Mouse (Mus musculus): ENCODE measurements at regions not wholly inside any gene's neighbourhood (a gene's known extent, or its start where the extent isn't known, plus 50 kb on each side); places are given as distances from the start of the nearest gene placed in this dataset.

DNA sequence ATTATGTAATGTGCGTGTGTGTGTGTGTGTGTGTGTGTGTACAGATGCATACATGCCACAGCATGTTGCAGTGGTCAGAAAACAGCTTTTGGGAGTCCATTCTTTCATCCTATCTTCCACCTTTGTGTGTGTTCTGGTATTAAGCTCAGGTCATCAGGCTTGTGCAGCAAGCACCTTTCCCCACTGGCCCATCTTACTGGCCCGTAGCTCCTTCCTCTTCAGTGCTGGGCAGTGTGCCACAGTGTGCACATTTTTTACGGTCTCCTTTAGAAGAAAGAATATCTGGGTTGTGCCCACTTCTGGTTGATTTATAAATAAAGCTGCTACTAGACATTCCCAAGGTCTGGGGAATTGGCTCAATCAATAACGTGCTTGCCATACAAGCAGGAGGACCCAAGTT is 105.0 kb downstream of the Inhbb start:
- WGBS, result 84% methylated on average over 4 of the region's 4 CpGs

DNA sequence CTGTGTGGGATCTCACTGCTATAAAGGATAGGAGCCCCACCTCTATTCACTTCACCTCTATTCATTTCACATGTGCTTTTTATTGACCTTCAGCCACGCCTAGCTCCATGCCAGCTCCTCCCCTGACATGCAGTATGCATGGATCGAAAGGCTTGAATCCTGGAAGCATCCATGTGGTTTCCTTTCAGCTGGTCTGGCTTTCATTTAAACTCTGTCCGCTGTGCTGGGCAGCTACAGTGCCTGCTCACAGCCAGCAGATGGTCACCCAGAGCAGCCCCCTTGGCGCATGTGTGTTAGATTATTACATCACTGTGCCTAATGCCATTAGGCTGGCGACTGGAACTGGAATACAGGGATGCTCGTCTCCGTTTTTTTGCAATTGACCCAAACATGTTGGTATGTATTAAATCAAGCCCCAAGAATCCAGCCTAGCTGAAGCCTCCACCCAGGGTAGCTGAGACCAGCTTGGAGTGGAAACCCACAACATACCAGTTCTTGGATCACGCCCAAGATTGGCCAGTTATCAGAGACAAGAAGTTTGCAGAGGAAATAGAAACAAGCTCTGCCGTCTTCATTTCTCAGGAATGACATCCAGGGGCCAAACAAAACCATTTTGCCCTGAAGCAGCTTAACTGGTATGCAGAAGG is 113.2 kb downstream of the Inhbb start:
- H3K9me3 ChIP-seq (ENCODE audit: low read length), result no peaks in the 10 kb centered on the region
- H3K4me3 ChIP-seq (ENCODE audit: low read length), result no peak overlapping the region
- no peak overlapping the region for H3K9ac ChIP-seq (replicated peaks; ENCODE audit: low read length)
- no peak for ATAC-seq (ENCODE audit: low FRiP score, low TSS enrichment)
- H3K4me2 ChIP-seq (replicated peaks; ENCODE audit: low read depth, low read length), result no peak overlapping the region
- H3K27me3 ChIP-seq (ENCODE audit: insufficient read depth, low read length), result no peaks in the 10 kb centered on the region
- H3K36me3 ChIP-seq (ENCODE audit: insufficient read depth, low read length), result no peaks in the 10 kb centered on the region
- no peak overlapping the region for H3K27ac ChIP-seq (ENCODE audit: low read length)
- WGBS, result 73% methylated on average over 9 of the region's 9 CpGs
- no peaks in the 10 kb centered on the region for H3K4me1 ChIP-seq (ENCODE audit: insufficient read depth, low read length)

More for the DNA sequence above, 105.0 kb downstream of the Inhbb start:
- no peak overlapping the region for H3K9ac ChIP-seq (replicated peaks; ENCODE audit: low read length)
- H3K4me1 ChIP-seq (ENCODE audit: insufficient read depth, low read length), result 0 out of 2 replicates have a peak, but pooled peaks cover 3% of the 10 kb centered on the region
- no peaks in the 10 kb centered on the region for H3K36me3 ChIP-seq (ENCODE audit: insufficient read depth, low read length)
- no peak for ATAC-seq (ENCODE audit: low FRiP score, low TSS enrichment)
- H3K27ac ChIP-seq (ENCODE audit: low read length), result no peak overlapping the region
- no peaks in the 10 kb centered on the region for H3K27me3 ChIP-seq (ENCODE audit: insufficient read depth, low read length)
- no peaks in the 10 kb centered on the region for H3K9me3 ChIP-seq (ENCODE audit: low read length)
- no peak overlapping the region for H3K4me3 ChIP-seq (ENCODE audit: low read length)
- H3K4me2 ChIP-seq (replicated peaks; ENCODE audit: low read depth, low read length), result no peak overlapping the region

DNA sequence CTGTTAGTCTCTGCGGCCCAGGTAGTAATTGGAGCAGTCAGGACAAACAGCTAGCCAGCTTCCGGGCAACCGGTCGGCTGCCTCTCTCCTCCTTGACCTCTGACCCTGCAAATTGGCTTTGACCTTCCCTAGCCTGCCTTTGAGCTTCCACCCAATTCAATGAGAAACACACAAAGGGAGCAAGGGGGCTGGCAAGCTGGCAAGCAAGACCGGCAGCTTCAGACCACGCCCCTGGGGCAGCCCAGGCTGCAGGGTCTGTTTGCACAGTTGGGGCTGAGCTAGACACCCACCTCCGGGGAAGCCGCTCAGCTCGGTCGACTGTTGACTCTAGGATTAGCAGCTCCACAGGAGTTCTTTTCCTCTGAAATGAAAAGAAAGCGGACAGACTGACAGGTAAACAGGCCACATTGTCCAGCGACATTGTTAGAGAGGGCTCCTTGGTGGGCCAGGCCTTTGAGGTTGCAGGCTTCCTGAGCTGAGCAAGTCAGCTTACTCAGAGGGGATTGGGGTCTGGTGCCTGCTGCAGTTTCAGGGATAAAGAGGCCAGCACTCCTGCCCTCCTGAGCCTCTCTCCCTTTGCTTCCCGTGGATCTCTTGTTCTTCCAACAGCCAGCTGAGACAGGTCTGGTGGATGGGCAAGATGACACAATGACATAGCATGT is 116.6 kb downstream of the Inhbb start:
- no peaks in the 10 kb centered on the region for H3K36me3 ChIP-seq (ENCODE audit: insufficient read depth, low read length)
- H3K4me2 ChIP-seq (replicated peaks; ENCODE audit: low read depth, low read length), result no peak overlapping the region
- no peak overlapping the region for H3K4me3 ChIP-seq (ENCODE audit: low read length)
- H3K9me3 ChIP-seq (ENCODE audit: low read length), result no peaks in the 10 kb centered on the region
- H3K27ac ChIP-seq (ENCODE audit: low read length), result no peak overlapping the region
- ATAC-seq (ENCODE audit: low FRiP score, low TSS enrichment), result no peak
- peaks cover 4% of the 10 kb centered on the region; the same call in 1 of the 2 replicates for H3K4me1 ChIP-seq (ENCODE audit: insufficient read depth, low read length)
- no peaks in the 10 kb centered on the region for H3K27me3 ChIP-seq (ENCODE audit: insufficient read depth, low read length)
- H3K9ac ChIP-seq (replicated peaks; ENCODE audit: low read length), result no peak overlapping the region
- 21% methylated on average over 13 of the region's 13 CpGs for WGBS

DNA sequence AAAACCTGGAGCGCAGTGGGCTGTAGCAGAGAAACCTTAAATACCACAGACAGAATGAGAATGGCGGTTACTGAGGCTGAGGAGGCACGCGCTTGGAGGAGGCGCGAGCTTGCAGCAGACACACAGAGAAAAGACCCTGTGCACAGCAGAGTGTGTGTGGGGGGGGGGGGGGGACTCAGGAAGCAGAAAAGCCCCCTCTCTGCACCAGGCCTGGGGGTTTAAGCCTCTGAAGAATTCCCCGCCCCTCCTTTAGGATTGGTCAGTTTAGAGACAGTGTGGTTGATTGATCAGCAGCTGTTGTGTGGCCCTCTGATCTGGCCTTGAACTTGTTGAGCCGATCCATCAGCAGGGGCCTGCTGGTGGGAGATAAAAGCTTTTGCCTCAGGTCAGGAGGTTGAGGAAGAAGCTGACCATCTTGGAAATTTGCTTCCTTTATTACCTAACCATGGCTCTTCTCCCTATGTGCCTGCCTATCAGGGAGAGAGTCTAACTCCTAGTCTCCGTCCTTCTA is 117.5 kb downstream of the Inhbb start:
- 45% methylated on average over 9 of the region's 9 CpGs for WGBS
- Histone ChIP-seq H3K36me3 (ENCODE audit: insufficient read depth, low read length) (no peaks in the 10 kb centered on the region), H3K4me1 (ENCODE audit: insufficient read depth, low read length) (peaks cover 4% of the 10 kb centered on the region; the same call in 1 of the 2 replicates), H3K27ac (ENCODE audit: low read length) (no peak overlapping the region), H3K4me2 (replicated peaks; ENCODE audit: low read depth, low read length) (no peak overlapping the region), H3K27me3 (ENCODE audit: insufficient read depth, low read length) (no peaks in the 10 kb centered on the region), H3K9ac (replicated peaks; ENCODE audit: low read length) (no peak overlapping the region), H3K9me3 (ENCODE audit: low read length) (no peaks in the 10 kb centered on the region), H3K4me3 (ENCODE audit: low read length) (no peak overlapping the region)
- no peak for ATAC-seq (ENCODE audit: low FRiP score, low TSS enrichment)

DNA sequence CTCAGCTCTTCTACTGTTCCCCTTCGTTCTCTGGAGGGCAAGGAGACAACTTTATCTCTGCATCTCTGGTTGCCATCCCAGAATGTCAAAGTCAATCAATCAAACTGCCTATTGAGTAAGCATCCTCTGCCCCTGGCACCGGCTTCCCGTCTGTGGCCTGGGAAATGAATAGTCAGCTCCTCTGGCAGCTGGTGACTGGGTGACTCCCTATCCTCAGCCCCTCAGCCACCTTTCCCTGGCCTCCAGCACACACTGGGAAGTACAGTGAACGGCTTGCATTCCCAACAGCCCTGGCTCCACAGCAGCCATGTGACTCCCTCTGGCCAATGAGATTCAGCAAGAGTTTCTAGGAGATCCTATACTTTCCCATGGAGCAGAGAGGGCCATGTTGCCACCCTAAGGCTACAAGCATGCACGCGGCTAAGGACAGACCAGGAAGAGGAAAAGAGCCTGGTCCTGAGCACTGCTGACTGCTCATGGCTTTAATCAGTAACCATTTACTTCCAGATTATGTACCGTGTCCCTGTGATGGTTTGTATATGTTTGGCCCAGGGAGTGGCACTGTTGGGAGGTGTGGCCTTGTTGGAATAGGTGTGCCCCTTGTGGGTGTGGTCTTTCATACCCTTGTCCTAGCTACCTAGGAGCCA is 119.6 kb downstream of the Inhbb start:
- Histone ChIP-seq H3K4me3 (ENCODE audit: low read length) (no peak overlapping the region), H3K36me3 (ENCODE audit: insufficient read depth, low read length) (no peaks in the 10 kb centered on the region), H3K4me1 (ENCODE audit: insufficient read depth, low read length) (peaks cover 4% of the 10 kb centered on the region; the same call in 1 of the 2 replicates), H3K27me3 (ENCODE audit: insufficient read depth, low read length) (no peaks in the 10 kb centered on the region), H3K4me2 (replicated peaks; ENCODE audit: low read depth, low read length) (no peak overlapping the region), H3K9me3 (ENCODE audit: low read length) (no peaks in the 10 kb centered on the region), H3K27ac (ENCODE audit: low read length) (no peak overlapping the region), H3K9ac (replicated peaks; ENCODE audit: low read length) (no peak overlapping the region)
- 47% methylated on average over 7 of the region's 7 CpGs for WGBS
- ATAC-seq (ENCODE audit: low FRiP score, low TSS enrichment), result peak; percentile 69

DNA sequence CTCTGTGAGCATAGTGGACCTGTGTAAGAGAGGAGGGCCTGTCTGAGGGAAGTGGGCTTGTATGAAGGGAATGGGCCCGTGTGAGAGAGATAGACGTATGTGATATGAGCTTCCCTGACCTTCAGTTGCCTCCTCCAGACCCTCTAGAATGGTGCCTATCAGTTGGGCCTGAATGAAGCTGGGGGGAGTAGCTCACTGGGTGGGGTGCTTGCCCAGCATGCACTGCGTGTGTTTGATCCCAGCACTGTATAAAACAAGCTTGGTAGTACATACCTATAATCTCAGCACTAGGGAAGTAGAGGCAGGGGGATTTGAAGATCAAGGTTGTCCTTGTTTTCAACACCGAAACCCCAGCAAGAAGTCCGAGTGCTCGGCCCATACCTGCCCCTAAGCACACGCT is 120.1 kb downstream of the Inhbb start:
- WGBS, result 83% methylated on average over 7 of the region's 7 CpGs
- Histone ChIP-seq H3K9ac (replicated peaks; ENCODE audit: low read length) (no peak overlapping the region), H3K4me1 (ENCODE audit: insufficient read depth, low read length) (peaks cover 4% of the 10 kb centered on the region; the same call in 1 of the 2 replicates), H3K9me3 (ENCODE audit: low read length) (no peaks in the 10 kb centered on the region), H3K36me3 (ENCODE audit: insufficient read depth, low read length) (no peaks in the 10 kb centered on the region), H3K27ac (ENCODE audit: low read length) (no peak overlapping the region), H3K4me3 (ENCODE audit: low read length) (no peak overlapping the region), H3K27me3 (ENCODE audit: insufficient read depth, low read length) (no peaks in the 10 kb centered on the region), H3K4me2 (replicated peaks; ENCODE audit: low read depth, low read length) (no peak overlapping the region)
- no peak for ATAC-seq (ENCODE audit: low FRiP score, low TSS enrichment)

DNA sequence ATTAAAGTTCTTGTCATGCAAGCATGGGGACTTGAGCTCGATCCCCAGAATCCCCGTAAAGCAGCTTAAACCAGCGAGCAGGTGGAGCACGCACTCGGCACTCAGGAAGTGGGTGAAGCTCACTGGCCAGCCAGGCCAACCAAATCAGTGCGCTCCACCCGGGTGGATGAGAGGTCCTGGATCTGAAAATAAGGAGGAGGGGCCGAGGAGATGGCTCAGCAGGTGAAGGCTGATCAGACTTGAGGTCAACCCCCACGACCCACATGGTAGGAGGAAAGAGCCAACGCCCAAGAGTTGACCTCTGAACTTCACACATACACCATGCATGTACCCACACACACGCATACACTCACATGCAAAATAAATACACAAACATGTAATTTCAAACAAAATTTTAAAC is 120.8 kb downstream of the Inhbb start:
- Histone ChIP-seq H3K4me3 (ENCODE audit: low read length) (no peak overlapping the region), H3K9ac (replicated peaks; ENCODE audit: low read length) (no peak overlapping the region), H3K27me3 (ENCODE audit: insufficient read depth, low read length) (no peaks in the 10 kb centered on the region), H3K36me3 (ENCODE audit: insufficient read depth, low read length) (no peaks in the 10 kb centered on the region), H3K9me3 (ENCODE audit: low read length) (no peaks in the 10 kb centered on the region), H3K4me1 (ENCODE audit: insufficient read depth, low read length) (peaks cover 4% of the 10 kb centered on the region; the same call in 1 of the 2 replicates), H3K4me2 (replicated peaks; ENCODE audit: low read depth, low read length) (no peak overlapping the region), H3K27ac (ENCODE audit: low read length) (no peak overlapping the region)
- no peak for ATAC-seq (ENCODE audit: low FRiP score, low TSS enrichment)
- WGBS, result 86% methylated on average over 11 of the region's 11 CpGs

DNA sequence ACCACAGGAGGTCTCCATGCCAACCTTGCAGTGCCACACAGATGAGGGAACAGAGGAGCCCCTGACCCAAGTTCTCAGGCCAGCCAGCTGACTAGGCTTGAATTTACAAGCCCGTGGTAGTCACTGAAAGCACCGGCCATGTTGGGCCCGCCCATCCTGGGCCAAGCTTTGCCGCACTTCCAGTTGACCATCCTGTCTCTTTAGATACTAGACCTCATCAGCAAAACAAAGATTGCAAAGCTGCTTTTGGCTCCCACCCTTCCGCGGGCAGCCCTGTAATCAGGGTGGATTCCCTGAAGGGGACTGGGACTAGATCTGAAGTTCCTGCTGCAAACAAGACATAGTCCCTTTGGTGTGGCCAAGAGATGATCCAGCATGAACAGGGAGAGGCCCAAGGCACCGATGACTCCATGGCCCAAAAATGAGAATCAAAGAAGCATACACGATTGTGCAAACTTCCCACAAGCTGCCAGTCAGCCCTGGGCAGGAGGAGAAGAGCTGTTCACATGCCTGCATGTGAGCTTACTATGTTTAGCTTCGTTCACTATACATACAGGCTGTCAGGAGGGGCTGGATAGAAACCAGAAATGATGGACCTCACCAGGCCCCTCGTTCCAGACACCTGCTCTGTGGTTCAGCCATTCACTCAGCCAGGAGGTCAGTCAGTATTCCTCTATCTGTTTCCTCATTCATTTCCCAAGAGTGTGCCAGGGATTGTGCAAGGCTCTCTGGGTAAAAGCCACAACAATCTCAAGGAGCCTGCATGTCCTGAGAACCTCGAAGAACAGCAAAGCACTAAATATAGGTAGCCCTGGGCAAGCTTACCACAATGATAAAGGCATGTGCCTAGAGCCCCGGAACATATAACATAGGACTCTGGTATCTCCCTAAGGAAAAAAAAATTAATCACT is 122.0 kb downstream of the Inhbb start:
- ATAC-seq (ENCODE audit: low FRiP score, low TSS enrichment), result no peak
- H3K9ac ChIP-seq (replicated peaks; ENCODE audit: low read length), result no peak overlapping the region
- no peak overlapping the region for H3K27ac ChIP-seq (ENCODE audit: low read length)
- no peaks in the 10 kb centered on the region for H3K9me3 ChIP-seq (ENCODE audit: low read length)
- H3K4me2 ChIP-seq (replicated peaks; ENCODE audit: low read depth, low read length), result no peak overlapping the region
- WGBS, result 84% methylated on average over 12 of the region's 12 CpGs
- H3K4me1 ChIP-seq (ENCODE audit: insufficient read depth, low read length), result peaks cover 4% of the 10 kb centered on the region; the same call in 1 of the 2 replicates
- no peak overlapping the region for H3K4me3 ChIP-seq (ENCODE audit: low read length)
- no peaks in the 10 kb centered on the region for H3K36me3 ChIP-seq (ENCODE audit: insufficient read depth, low read length)
- H3K27me3 ChIP-seq (ENCODE audit: insufficient read depth, low read length), result no peaks in the 10 kb centered on the region

DNA sequence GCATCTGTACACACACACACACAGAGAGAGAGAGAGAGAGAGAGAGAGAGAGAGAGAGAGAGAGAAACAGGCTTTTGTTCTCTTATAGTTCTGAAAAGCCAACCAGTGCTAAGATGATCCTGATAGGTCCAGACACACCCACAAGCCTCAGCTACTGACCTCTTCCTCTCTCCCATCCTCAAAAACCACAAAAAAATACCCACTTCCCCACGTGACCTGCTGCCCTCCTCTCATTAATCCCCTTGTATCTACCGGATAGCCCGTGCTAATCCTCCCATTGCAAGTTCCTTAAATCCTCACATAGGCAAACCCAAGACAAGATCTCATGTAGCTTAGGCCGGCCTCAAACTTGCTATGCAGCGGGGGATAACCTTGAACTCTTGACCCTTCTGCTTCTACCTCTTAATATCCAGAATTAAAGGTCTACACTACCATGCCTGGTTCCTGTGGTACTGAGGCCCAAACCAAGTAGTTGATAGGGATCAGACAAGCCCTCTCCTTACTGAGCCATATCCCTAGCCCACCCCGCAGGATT is 123.3 kb downstream of the Inhbb start:
- 83% methylated on average over 6 of the region's 6 CpGs for WGBS
- H3K27ac ChIP-seq (ENCODE audit: low read length), result no peak overlapping the region
- no peak for ATAC-seq (ENCODE audit: low FRiP score, low TSS enrichment)
- H3K4me2 ChIP-seq (replicated peaks; ENCODE audit: low read depth, low read length), result no peak overlapping the region
- H3K36me3 ChIP-seq (ENCODE audit: insufficient read depth, low read length), result no peaks in the 10 kb centered on the region
- H3K27me3 ChIP-seq (ENCODE audit: insufficient read depth, low read length), result no peaks in the 10 kb centered on the region
- no peak overlapping the region for H3K9ac ChIP-seq (replicated peaks; ENCODE audit: low read length)
- peaks cover 4% of the 10 kb centered on the region; the same call in 1 of the 2 replicates for H3K4me1 ChIP-seq (ENCODE audit: insufficient read depth, low read length)
- no peak overlapping the region for H3K4me3 ChIP-seq (ENCODE audit: low read length)
- no peaks in the 10 kb centered on the region for H3K9me3 ChIP-seq (ENCODE audit: low read length)
